Mouse (Mus musculus): ENCODE results near the gene Atg4d. TPM values are rescaled to one million over a fixed set of nuclear protein-coding genes. Genes with fewer than 3 reads are reported as not detected.
"Not testable (repeated sequence)": the region's sequence is repeated elsewhere in the genome, so short reads cannot be mapped to it uniquely, and the experiment has no call there.

The Atg4d gene
- polyA plus RNA-seq, 1 experiment from 2014 or later, result 44.7 TPM

- peak; percentile 27; the same call in 1 of the 2 replicates for TF ChIP-seq CTCF (IDR thresholded peaks at IDR 0.05; ENCODE audit: low read depth)
- Histone ChIP-seq H3K4me1 (replicated peaks; ENCODE audit: control insufficient read depth, insufficient read depth, low read length) (peaks cover 15% of the 10 kb centered on the region; the same call in 1 of the 2 replicates), H3K27ac (ENCODE audit: low read depth, low read length) (peak within 1 kb of the TSS; percentile 87), H3K9me3 (ENCODE audit: control insufficient read depth) (no peaks in the 10 kb centered on the region), H3K4me3 (ENCODE audit: low read depth, low read length) (peak within 1 kb of the TSS; percentile 76), H3K9ac (ENCODE audit: low read depth, low read length) (peak within 1 kb of the TSS; percentile 73), H3K27me3 (replicated peaks; ENCODE audit: control insufficient read depth, insufficient read depth, low read length) (no peaks in the 10 kb centered on the region), H3K4me2 (replicated peaks; ENCODE audit: low read depth) (peak within 1 kb of the TSS; percentile 82), H3K36me3 (ENCODE audit: control insufficient read depth, insufficient read depth) (peaks cover 8% of the 10 kb centered on the region; the same call in 1 of the 2 replicates)
- peak; percentile 71 for ATAC-seq
- under 1% methylated on average over 59 of the region's 59 CpGs for whole genome bisulfite sequencing
These were observed 22.7 kb downstream of the Atg4d start, which contains the start of gene Kri1 for GRCm38 (mm10) chr9:21287571-21288402. Gene Kri1 (minus strand): TSS chr9:21287969.

GRCm38 (mm10) chr9:21288404-21289336 is 23.6 kb downstream of the Atg4d start:
- peak overlapping the region; percentile 45; the same call in 1 of the 2 replicates for H3K9ac ChIP-seq (ENCODE audit: low read depth, low read length)
- H3K27ac ChIP-seq (ENCODE audit: low read depth, low read length), result peak overlapping the region; percentile 87
- no peak for ATAC-seq
- H3K4me1 ChIP-seq (replicated peaks; ENCODE audit: control insufficient read depth, insufficient read depth, low read length), result peaks cover 15% of the 10 kb centered on the region; the same call in 1 of the 2 replicates
- peaks cover 4% of the 10 kb centered on the region; the same call in 1 of the 2 replicates for H3K36me3 ChIP-seq (ENCODE audit: control insufficient read depth, insufficient read depth)
- no peak for TF ChIP-seq CTCF (IDR thresholded peaks at IDR 0.05; ENCODE audit: low read depth)
- H3K4me2 ChIP-seq (replicated peaks; ENCODE audit: low read depth), result peak overlapping the region; percentile 82
- 69% methylated on average over 13 of the region's 13 CpGs for WGBS
- H3K4me3 ChIP-seq (ENCODE audit: low read depth, low read length), result peak overlapping the region; percentile 76
- H3K27me3 ChIP-seq (replicated peaks; ENCODE audit: control insufficient read depth, insufficient read depth, low read length), result no peaks in the 10 kb centered on the region
- H3K9me3 ChIP-seq (ENCODE audit: control insufficient read depth), result no peaks in the 10 kb centered on the region

GRCm38 (mm10) chr9:21289337-21289671 is 24.2 kb downstream of the Atg4d start:
- H3K4me1 ChIP-seq (replicated peaks; ENCODE audit: control insufficient read depth, insufficient read depth, low read length), result peaks cover 15% of the 10 kb centered on the region; the same call in 1 of the 2 replicates
- no peaks in the 10 kb centered on the region for H3K9me3 ChIP-seq (ENCODE audit: control insufficient read depth)
- H3K9ac ChIP-seq (ENCODE audit: low read depth, low read length), result no peak overlapping the region
- WGBS, result 83% methylated on average over 2 of the region's 2 CpGs
- TF ChIP-seq CTCF (IDR thresholded peaks at IDR 0.05; ENCODE audit: low read depth), result no peak
- ATAC-seq, result no peak
- H3K4me2 ChIP-seq (replicated peaks; ENCODE audit: low read depth), result peak overlapping the region; percentile 82
- H3K4me3 ChIP-seq (ENCODE audit: low read depth, low read length), result no peak overlapping the region
- H3K27me3 ChIP-seq (replicated peaks; ENCODE audit: control insufficient read depth, insufficient read depth, low read length), result no peaks in the 10 kb centered on the region
- no peak overlapping the region for H3K27ac ChIP-seq (ENCODE audit: low read depth, low read length)
- H3K36me3 ChIP-seq (ENCODE audit: control insufficient read depth, insufficient read depth), result no peaks in the 10 kb centered on the region; the same call in 1 of the 2 replicates

- TF ChIP-seq CTCF (IDR thresholded peaks at IDR 0.05; ENCODE audit: low read depth), result no peak
- Histone ChIP-seq H3K27me3 (replicated peaks; ENCODE audit: control insufficient read depth, insufficient read depth, low read length) (no peaks in the 10 kb centered on the region), H3K4me3 (ENCODE audit: low read depth, low read length) (peak overlapping the region; percentile 70), H3K4me2 (replicated peaks; ENCODE audit: low read depth) (peak overlapping the region; percentile 82), H3K27ac (ENCODE audit: low read depth, low read length) (peak overlapping the region; percentile 69), H3K4me1 (replicated peaks; ENCODE audit: control insufficient read depth, insufficient read depth, low read length) (peaks cover 15% of the 10 kb centered on the region; the same call in 1 of the 2 replicates), H3K9me3 (ENCODE audit: control insufficient read depth) (no peaks in the 10 kb centered on the region), H3K9ac (ENCODE audit: low read depth, low read length) (peak overlapping the region; percentile 69), H3K36me3 (ENCODE audit: control insufficient read depth, insufficient read depth) (peaks cover 6% of the 10 kb centered on the region; the same call in 1 of the 2 replicates)
- ATAC-seq, result no peak; the same call in 1 of the 2 replicates
- whole genome bisulfite sequencing, result under 1% methylated on average over 20 of the region's 20 CpGs
These were observed 25.5 kb downstream of the Atg4d start for GRCm38 (mm10) chr9:21290589-21290988.

- under 1% methylated on average over 50 of the region's 51 CpGs for WGBS
- peak within 1 kb of the TSS; percentile 69 for H3K9ac ChIP-seq (ENCODE audit: low read depth, low read length)
- H3K4me2 ChIP-seq (replicated peaks; ENCODE audit: low read depth), result peak within 1 kb of the TSS; percentile 82
- peaks cover 15% of the 10 kb centered on the region; the same call in 1 of the 2 replicates for H3K4me1 ChIP-seq (replicated peaks; ENCODE audit: control insufficient read depth, insufficient read depth, low read length)
- H3K4me3 ChIP-seq (ENCODE audit: low read depth, low read length), result peak within 1 kb of the TSS; percentile 70
- H3K9me3 ChIP-seq (ENCODE audit: control insufficient read depth), result no peaks in the 10 kb centered on the region
- H3K27me3 ChIP-seq (replicated peaks; ENCODE audit: control insufficient read depth, insufficient read depth, low read length), result no peaks in the 10 kb centered on the region
- peaks cover 11% of the 10 kb centered on the region; the same call in 1 of the 2 replicates for H3K36me3 ChIP-seq (ENCODE audit: control insufficient read depth, insufficient read depth)
- peak; percentile 60 for TF ChIP-seq CTCF (IDR thresholded peaks at IDR 0.05; ENCODE audit: low read depth)
- peak within 1 kb of the TSS; percentile 69 for H3K27ac ChIP-seq (ENCODE audit: low read depth, low read length)
- peak; percentile 93 for ATAC-seq
These were observed 26.1 kb downstream of the Atg4d start, which contains the start of gene Cdkn2d for GRCm38 (mm10) chr9:21291022-21291787. Gene Cdkn2d (minus strand): TSS chr9:21291407.

- peak overlapping the region; percentile 70 for H3K4me3 ChIP-seq (ENCODE audit: low read depth, low read length)
- H3K9me3 ChIP-seq (ENCODE audit: control insufficient read depth); H3K27me3 ChIP-seq (replicated peaks; ENCODE audit: control insufficient read depth, insufficient read depth, low read length); ATAC-seq: not testable (repeated sequence)
- H3K36me3 ChIP-seq (ENCODE audit: control insufficient read depth, insufficient read depth), result peaks cover 15% of the 10 kb centered on the region; the same call in 1 of the 2 replicates
- H3K9ac ChIP-seq (ENCODE audit: low read depth, low read length), result 0 out of 2 replicates have a peak overlapping the region, but pooled peaks have one; percentile 2
- H3K27ac ChIP-seq (ENCODE audit: low read depth, low read length), result peak overlapping the region; percentile 66; the same call in 1 of the 2 replicates
- H3K4me2 ChIP-seq (replicated peaks; ENCODE audit: low read depth), result peak overlapping the region; percentile 82
- WGBS, result 12% methylated on average over 7 of the region's 7 CpGs
- peaks cover 14% of the 10 kb centered on the region; the same call in 1 of the 2 replicates for H3K4me1 ChIP-seq (replicated peaks; ENCODE audit: control insufficient read depth, insufficient read depth, low read length)
These were observed 26.8 kb downstream of the Atg4d start for GRCm38 (mm10) chr9:21291868-21292267.
